Mouse (Mus musculus): ENCODE measurements around the gene Tmem220. TPM values are rescaled to one million over a fixed set of nuclear protein-coding genes. Genes with fewer than 3 reads are reported as not detected.

Gene Tmem220
- total RNA-seq (2023) = 2.0 and 2.3 TPM in 2 replicates

DNA sequence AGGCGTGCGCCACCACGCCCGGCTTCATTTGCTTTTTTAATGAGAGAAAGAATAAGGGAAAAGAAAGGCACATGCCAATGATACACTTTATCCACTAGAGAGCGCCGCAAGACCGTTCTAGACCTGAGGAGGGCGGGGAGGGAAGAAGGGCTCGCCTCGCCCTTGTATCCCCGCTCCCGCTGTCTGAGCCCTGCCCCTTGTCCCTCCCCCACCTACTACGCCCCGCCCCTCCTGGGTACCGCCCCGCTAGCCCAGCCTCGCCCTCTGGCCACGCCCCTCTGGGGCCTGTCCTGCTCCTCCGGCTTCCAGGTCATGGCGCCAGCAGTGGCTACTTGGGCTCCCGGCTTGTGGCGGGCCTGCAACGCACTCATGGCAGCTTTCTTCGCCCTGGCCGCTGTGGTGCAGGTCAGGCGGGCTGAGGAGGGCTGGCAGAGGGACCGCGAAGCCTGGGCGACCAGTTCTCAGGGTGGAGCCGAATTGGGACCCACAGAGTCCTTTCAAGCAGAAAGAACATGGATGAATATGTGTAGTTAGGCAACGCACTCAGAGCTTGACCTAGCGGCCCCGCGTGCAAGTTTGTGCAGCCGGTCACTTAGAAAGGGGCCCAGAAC lies at the start of gene Tmem220:
Gene Tmem220, plus strand, starts transcription at position 288 of the 611 bp plus-strand sequence.

DNA sequence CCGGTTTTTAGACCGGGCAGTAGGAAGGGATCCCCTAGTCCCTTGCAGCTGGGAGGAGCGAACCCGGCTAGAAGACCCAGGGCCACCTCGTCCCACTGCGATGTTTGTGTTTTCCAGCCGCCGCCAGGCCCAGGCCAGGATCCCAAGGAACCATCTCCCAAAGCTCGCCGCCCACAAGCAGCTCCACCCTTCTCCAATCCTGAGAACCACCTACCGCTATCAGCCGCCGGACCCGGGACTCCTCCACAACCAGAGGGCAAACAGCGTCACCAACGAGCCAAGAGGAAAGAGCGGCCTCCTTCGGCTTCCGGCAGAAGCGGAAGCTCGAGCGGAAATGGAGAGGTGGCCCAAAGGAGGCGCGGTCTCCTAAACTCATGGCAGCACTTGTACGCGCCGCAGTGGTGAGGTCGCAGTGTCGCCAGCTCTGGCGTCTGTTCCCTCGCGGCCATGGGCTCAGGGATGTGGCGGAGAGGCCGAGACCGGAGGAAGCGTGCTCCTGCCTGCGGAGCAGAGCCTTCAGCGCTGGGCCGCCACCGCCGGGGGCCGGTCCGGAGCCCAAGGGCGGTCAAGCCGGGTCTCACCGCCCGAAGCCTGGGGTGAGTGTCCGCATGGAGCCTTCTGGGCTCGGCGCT lies 27.5 kb downstream of the Tmem220 start, which contains the start of the genes Adprm and Sco1:
Gene Adprm, minus strand, starts transcription at position 274 of the 632 bp plus-strand sequence.
Gene Sco1, plus strand, starts transcription at position 350 of the 632 bp plus-strand sequence.

DNA sequence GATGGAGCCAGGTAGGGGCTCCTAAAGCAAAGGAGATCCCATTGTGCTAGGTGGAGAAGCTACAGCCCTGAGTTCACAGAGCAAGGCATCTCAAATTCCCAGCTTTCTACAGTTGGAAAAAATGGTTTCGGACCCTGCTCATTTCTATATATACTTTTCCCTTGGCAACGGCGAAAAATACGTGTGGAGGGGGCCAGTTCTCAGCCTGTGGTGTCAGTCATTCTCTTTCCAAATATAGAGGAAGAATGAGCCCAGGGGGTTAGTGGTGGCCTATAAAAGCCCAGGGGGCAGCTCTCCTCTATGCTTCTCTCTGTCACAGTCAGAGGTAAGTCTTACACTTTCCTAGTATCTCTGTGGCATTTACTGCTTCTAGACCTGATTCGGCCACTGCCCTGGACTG lies 53.0 kb downstream of the Tmem220 start, which contains the start of gene Myh3:
Gene Myh3, plus strand, starts transcription at position 301 of the 400 bp plus-strand sequence.

Other genes starting within 250 kb of the Tmem220 start
- not detected in 2 replicates for gene Pirt, start 113.2 kb upstream of the Tmem220 start, total RNA-seq (2023)
- not detected in 2 replicates for gene Tmem238l, start 68.5 kb upstream of the Tmem220 start, total RNA-seq (2023)
- 29.8 and 30.7 TPM in 2 replicates for gene Adprm, start 27.4 kb downstream of the Tmem220 start, total RNA-seq (2023)
- gene Sco1, start 27.5 kb downstream of the Tmem220 start, total RNA-seq (2023) = 5.5 and 5.8 TPM in 2 replicates
- 0.09 TPM in 1 of 2 replicates, not detected in the other for gene Myh3, start 53.1 kb downstream of the Tmem220 start, total RNA-seq (2023)
- gene Myh2, start 145.9 kb downstream of the Tmem220 start, total RNA-seq (2023) = not detected in 2 replicates
- gene Myh1, start 174.9 kb downstream of the Tmem220 start, total RNA-seq (2023) = not detected in 2 replicates
- gene Myh4, start 212.9 kb downstream of the Tmem220 start, total RNA-seq (2023) = not detected in 2 replicates

All from neutrophil, adult 65 days (primary cell).